Mouse (Mus musculus): ENCODE measurements around the gene Akap2.

DNA sequence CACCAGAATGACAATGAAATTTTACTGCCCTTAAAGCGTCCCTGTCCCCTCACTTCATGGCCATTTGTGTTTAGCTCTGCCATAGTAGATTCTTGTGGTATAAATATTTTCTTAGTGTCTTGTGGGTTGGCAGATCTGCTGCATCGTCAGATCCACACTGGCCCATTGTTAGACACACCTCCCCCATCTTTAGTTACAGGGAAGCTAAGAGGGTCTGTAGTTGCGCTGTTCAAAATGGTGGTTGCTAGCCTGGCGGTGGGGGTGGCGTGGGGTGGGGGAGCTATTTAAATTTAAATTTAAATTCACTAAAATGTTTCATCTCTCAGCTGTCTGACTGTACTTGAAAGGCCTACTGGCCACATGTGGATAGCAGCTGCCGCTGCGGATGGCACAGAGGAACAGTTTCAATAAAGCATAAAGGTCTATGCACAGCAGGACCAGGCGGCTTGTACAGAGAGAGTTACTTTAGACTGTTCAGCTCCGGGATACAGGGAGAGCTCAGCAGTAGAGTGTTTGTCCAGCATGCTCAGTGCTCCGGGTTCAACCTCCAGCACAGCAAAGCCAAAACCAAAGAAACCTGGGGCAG lies 174.6 kb downstream of the Akap2 start:
- TF ChIP-seq POLR2A (IDR thresholded peaks at IDR 0.05; ENCODE audit: extremely low read depth, insufficient read depth, low read length) (no peak), CTCF (IDR thresholded peaks at IDR 0.05; ENCODE audit: extremely low read depth, insufficient read depth, low read length) (no peak)

Data from cortical plate, adult 2 months (tissue).